Mouse (Mus musculus) stomach, embryonic 16.5 days (tissue): Measurements from ENCODE around the gene Hmg20b. TPM values are rescaled to one million over a fixed set of nuclear protein-coding genes. Genes with fewer than 3 reads are reported as not detected.

ENCODE experiments used
- ATAC-seq: fragments of 200-750 bp; cut with Nextera tagmentation; 2 replicates; pipeline ENCODE4 v1.8.0; 2017; ENCODE audit warnings: moderate number of reproducible peaks, moderate TSS enrichment; ENCODE audit not compliant: insufficient read depth, low FRiP score
- H3K27ac ChIP-seq: fragments of 300-500 bp; sonication (generic); 2 replicates; pipeline ENCODE4 v1.5.1; 2014; ENCODE audit warnings: low read length
- H3K27me3 ChIP-seq: fragments of 300-500 bp; sonication (generic); 2 replicates; pipeline ENCODE4 v1.6.1; 2014; ENCODE audit warnings: low read length, control low read depth, mixed read lengths; ENCODE audit not compliant: control insufficient read depth, insufficient read depth
- H3K36me3 ChIP-seq: fragments of 300-500 bp; sonication (generic); 2 replicates; pipeline ENCODE4 v1.6.1; 2014; ENCODE audit warnings: low read length; ENCODE audit not compliant: control insufficient read depth, insufficient read depth
- H3K4me1 ChIP-seq: fragments of 300-500 bp; sonication (generic); 2 replicates; pipeline ENCODE4 v1.6.1; 2014; ENCODE audit warnings: low read length, control low read depth, mixed read lengths; ENCODE audit not compliant: control insufficient read depth, insufficient read depth
- H3K4me2 ChIP-seq: fragments of 300-500 bp; sonication (generic); 2 replicates; pipeline ENCODE4 v1.6.1; 2014; ENCODE audit warnings: low read depth, low read length, mixed read lengths
- H3K4me3 ChIP-seq: fragments of 300-500 bp; sonication (generic); replicated peaks from 2 replicates; pipeline ENCODE4 v1.5.1; 2014; ENCODE audit warnings: mild to moderate bottlenecking, low read length
- H3K9ac ChIP-seq: fragments of 300-500 bp; sonication (generic); 2 replicates; pipeline ENCODE4 v1.6.1; 2014; ENCODE audit warnings: low read length
- H3K9me3 ChIP-seq: fragments of 300-500 bp; sonication (generic); replicated peaks from 2 replicates; pipeline ENCODE4 v1.6.1; 2016; ENCODE audit warnings: low read length, control low read depth; ENCODE audit not compliant: control insufficient read depth
- WGBS: fragments of 180-500 bp; shearing (Covaris S2); extraction: QIAGEN DNeasy Blood & Tissue Kit; methylation state at CpG from one replicate; pipeline ENCODE4 v1.1.7; 2014; 5-methylcytosine and 5-hydroxymethylcytosine counted together
- polyA plus RNA-seq: library from polyadenylated mRNA; unstranded; fragments of >200 nt; fragmentation: Nextera tagmentation; extraction: Ambion mirVana; gene quantifications from 2 replicates; pipeline ENCODE4 v1.2.1, GENCODE M21; 2015

Hmg20b gene
- 67.7 and 70.2 TPM in 2 replicates for polyA plus RNA-seq

DNA sequence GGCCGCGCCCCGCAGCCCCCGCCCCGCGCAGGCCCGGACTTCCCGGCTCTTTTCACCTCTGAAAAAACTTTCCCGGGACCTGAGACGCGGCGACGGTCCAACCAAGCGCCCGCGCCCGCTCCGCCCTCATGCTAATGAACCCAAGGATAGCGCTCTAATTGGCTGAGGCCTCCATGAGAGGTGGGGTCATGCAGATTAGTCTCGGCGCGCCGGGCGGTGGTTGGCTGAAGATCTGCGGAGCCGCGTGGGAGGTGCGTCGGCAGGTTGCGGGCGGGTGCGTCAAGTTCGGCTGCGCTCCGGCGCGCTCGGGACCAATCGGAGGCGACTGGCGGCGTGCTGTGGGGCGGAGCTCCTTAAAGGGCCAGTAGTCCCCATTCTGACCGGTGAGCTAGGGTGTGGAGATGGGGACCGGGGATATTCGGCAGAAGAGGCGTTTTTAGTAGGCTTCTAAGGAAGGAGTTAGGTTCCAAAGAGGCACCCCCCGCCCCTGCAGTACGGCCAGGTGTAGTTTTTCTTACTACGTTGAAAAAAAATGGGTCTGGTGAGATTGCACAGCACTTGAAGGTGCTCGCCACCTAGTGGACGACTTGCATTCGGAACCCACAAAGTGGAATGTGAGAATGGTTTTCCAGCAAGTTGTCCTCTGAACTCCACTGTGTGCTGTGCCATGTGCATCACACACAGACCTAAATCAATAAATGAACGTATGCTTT lies at the start of gene Hmg20b:
Gene Hmg20b, minus strand, starts transcription at position 130 of the 713 bp plus-strand sequence.
- Histone ChIP-seq H3K9me3 (no peaks in the 10 kb centered on the region), H3K27ac (peak within 1 kb of the TSS; percentile 88), H3K4me3 (peak within 1 kb of the TSS; percentile 79), H3K27me3 (no peaks in the 10 kb centered on the region), H3K9ac (peak within 1 kb of the TSS; percentile 95), H3K4me2 (peak within 1 kb of the TSS; percentile 94), H3K36me3 (peaks cover 12% of the 10 kb centered on the region; the same call in 1 of the 2 replicates), H3K4me1 (peaks cover 31% of the 10 kb centered on the region)
- ATAC-seq: peak; percentile 95
- WGBS: under 1% methylated on average over 54 of the region's 54 CpGs

DNA sequence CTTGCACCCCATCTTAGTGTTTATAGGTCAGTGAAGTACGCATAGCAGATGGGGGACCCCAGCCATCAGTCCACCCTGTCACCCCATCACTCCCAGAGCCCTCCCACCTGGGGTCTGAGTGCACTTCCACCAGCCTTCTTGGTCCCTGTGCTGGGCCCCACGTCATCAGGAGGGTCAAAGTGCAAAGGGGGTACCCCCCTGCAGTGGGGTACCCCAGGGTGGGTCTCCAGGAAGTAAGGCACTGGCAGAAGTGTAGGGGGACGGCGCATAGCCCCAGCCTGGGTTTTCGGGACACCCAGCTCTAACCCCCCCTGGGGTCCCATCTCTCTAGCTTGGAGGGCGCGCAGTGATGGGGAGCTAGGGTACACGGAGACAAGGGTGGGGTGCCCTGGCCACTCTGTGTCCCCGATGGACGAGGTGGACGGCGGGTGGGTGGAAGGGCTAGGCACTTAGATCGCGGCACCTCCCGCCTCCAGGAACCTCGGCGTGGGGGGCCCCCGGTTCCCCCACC lies 49.6 kb upstream of the Hmg20b start:
- WGBS: 77% methylated on average over 18 of the region's 18 CpGs
- no peak for ATAC-seq
- Histone ChIP-seq H3K4me1 (peaks cover 26% of the 10 kb centered on the region), H3K27me3 (no peaks in the 10 kb centered on the region), H3K4me3 (no peak overlapping the region), H3K4me2 (no peak overlapping the region), H3K9me3 (no peaks in the 10 kb centered on the region), H3K36me3 (peaks cover 7% of the 10 kb centered on the region; the same call in 1 of the 2 replicates), H3K27ac (no peak overlapping the region), H3K9ac (no peak overlapping the region)

DNA sequence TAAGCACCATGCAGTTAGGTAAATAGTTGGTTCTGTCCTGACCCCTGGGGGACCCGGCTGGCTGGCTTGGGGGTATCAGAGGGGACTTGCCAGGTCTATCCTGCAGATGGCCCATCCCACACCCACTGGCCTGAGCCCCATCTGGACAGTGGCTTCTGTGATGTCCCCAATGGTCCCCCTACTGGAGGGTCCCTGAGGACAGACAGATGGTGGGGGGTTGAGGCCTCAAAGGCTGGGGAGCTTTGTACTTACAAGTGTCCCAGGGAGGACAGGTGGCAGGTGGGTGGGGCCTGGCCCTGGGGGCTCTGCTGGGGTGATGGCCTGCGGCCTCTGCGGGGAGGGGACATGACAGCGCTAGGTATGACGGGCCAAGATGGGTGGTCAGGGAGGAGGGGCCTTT lies 49.0 kb upstream of the Hmg20b start:
- H3K9me3 ChIP-seq: no peaks in the 10 kb centered on the region
- no peak overlapping the region for H3K4me2 ChIP-seq
- peaks cover 7% of the 10 kb centered on the region; the same call in 1 of the 2 replicates for H3K36me3 ChIP-seq
- no peak overlapping the region for H3K9ac ChIP-seq
- ATAC-seq: no peak
- 60% methylated on average over 5 of the region's 5 CpGs for WGBS
- H3K4me3 ChIP-seq: no peak overlapping the region
- H3K4me1 ChIP-seq: peaks cover 26% of the 10 kb centered on the region
- no peaks in the 10 kb centered on the region for H3K27me3 ChIP-seq
- no peak overlapping the region for H3K27ac ChIP-seq

DNA sequence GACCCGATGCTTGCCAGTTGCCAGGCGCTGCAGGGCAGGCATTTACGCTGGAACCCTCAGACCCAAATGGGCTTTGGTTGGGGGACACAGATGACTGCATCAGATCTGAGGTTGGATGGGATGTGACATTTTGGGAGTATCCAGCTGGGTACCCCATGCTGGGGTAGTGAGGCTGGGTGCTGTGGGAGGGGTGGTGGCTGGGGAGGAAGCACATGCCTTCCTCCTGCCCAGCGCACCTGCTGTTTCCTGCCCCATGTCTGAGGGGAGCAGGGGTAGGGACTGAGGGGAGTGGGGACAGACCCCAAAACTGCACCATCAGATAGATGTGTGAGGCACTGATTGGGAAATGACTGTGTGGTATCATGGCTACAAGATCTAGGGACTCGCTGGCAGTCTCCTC lies 46.5 kb upstream of the Hmg20b start:
- H3K27ac ChIP-seq: no peak overlapping the region
- H3K9me3 ChIP-seq: no peaks in the 10 kb centered on the region
- 0 out of 2 replicates have a peak overlapping the region, but pooled peaks have one; percentile 26 for H3K9ac ChIP-seq

DNA sequence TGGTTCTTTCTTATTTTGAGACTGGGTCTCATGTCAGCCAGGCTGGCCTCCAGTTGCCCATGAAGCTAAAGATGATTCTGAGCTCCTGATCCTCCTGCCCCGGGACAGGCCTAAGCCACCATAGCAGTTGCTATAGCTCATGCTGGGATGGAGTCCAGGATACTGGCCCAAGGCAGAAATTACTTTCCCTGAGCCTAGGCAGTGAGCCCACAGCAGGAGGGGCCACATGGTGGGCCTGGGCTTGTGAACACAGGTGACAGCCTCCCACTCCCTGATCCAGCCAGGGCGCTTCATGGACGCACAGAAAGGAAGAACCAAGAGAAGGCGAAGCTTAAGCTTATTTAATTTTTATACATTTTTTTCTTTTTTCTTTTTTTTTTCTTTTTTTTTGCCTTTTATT lies 45.6 kb upstream of the Hmg20b start:
- ATAC-seq: no peak

More for the DNA sequence above, 46.5 kb upstream of the Hmg20b start:
- Histone ChIP-seq H3K4me3 (no peak overlapping the region), H3K4me2 (no peak overlapping the region), H3K27me3 (no peaks in the 10 kb centered on the region), H3K36me3 (peaks cover 7% of the 10 kb centered on the region; the same call in 1 of the 2 replicates), H3K4me1 (peaks cover 21% of the 10 kb centered on the region)
- no peak for ATAC-seq
- 84% methylated on average over 5 of the region's 5 CpGs for WGBS

DNA sequence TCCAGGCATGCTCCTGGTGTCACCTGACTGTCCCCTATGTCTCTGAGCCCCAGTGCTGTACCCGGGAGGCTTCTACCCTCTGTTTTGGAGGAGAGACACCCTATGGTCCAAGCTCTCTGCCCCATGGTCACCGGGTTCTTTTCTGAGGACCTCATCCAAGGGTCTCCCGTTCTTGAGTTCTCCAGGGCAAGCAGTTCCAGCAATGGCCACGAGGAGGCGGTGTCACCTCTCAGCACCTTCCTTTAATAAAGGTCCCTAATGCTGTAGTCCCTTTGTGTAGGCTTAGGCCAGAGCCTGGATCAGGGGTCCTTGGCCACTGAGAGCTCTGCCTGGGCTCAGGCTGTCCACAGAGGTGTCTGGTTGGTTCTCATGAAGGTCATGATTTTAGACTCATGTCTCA lies 44.8 kb upstream of the Hmg20b start:
- peaks cover 7% of the 10 kb centered on the region; the same call in 1 of the 2 replicates for H3K36me3 ChIP-seq
- 14% methylated on average over 5 of the region's 5 CpGs for WGBS
- H3K27ac ChIP-seq: no peak overlapping the region
- H3K9ac ChIP-seq: no peak overlapping the region
- H3K27me3 ChIP-seq: no peaks in the 10 kb centered on the region
- peaks cover 15% of the 10 kb centered on the region for H3K4me1 ChIP-seq
- no peaks in the 10 kb centered on the region for H3K9me3 ChIP-seq
- no peak overlapping the region for H3K4me2 ChIP-seq
- ATAC-seq: no peak
- no peak overlapping the region for H3K4me3 ChIP-seq

More for the DNA sequence above, 45.6 kb upstream of the Hmg20b start:
- Histone ChIP-seq H3K4me1 (peaks cover 15% of the 10 kb centered on the region), H3K36me3 (peaks cover 7% of the 10 kb centered on the region; the same call in 1 of the 2 replicates), H3K27ac (no peak overlapping the region), H3K9ac (no peak overlapping the region), H3K9me3 (no peaks in the 10 kb centered on the region), H3K27me3 (no peaks in the 10 kb centered on the region), H3K4me2 (no peak overlapping the region), H3K4me3 (no peak overlapping the region)
- 91% methylated on average over 4 of the region's 4 CpGs for WGBS

DNA sequence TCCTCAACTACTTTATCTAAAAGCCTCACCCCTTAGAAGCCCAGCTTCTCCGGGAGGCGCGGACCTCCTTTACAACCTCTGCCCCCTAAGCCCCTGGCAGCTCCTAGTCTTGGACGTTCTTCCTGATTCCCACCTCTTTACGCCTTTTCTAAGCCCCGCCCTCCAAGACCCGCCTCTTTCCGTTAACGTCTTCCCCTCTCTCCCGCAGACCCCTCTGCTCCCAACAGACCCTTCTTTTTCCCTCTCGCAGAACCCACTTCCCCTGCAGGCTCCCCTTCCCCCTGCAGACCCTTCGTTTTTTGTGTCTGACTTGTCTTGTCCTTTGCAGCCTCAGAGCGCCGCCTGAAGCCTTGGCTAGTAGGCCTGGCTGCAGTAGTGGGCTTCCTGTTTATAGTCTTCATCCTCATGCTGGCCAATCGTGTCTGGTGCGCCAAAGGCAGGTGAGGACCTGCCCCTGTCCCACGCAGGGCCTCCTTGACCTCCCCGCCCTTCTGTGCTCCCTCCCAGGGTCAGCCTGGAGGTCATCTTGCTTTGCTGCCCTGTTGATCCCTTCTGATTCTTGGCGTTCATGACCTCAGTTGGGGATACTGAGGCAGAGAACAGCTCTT lies 43.3 kb upstream of the Hmg20b start:
- 5% methylated on average over 19 of the region's 19 CpGs for WGBS
- Histone ChIP-seq H3K36me3 (no peaks in the 10 kb centered on the region), H3K9ac (peak overlapping the region; percentile 77), H3K27me3 (no peaks in the 10 kb centered on the region), H3K27ac (peak overlapping the region; percentile 71), H3K9me3 (no peaks in the 10 kb centered on the region), H3K4me3 (peak overlapping the region; percentile 47), H3K4me2 (peak overlapping the region; percentile 71), H3K4me1 (peaks cover 22% of the 10 kb centered on the region)
- no peak for ATAC-seq

DNA sequence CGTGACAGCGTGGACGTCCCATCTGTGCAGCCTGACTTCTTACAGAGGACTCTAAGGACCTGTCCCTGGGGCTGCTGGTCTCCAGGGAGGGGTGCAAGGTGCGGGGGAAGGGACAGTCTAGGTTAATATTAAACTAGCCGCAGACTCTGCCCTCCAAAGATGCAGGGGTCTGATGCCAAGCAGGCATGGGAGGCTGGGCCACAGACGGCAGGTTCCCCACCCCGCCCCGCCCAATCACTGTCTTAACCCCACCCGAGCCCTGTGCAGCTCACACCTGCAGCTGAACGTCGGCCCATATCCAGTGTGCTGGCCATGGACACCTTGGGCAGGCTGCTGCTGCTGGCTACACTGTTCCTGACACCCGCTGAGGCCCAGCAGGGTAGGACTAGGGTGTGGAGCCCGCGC lies 42.5 kb upstream of the Hmg20b start, which contains the start of gene Smim24:
Gene Smim24, plus strand, starts transcription at position 271 of the 405 bp plus-strand sequence.
- peaks cover 2% of the 10 kb centered on the region; the same call in 1 of the 2 replicates for H3K36me3 ChIP-seq
- H3K27ac ChIP-seq: peak within 1 kb of the TSS; percentile 71
- 56% methylated on average over 14 of the region's 14 CpGs for WGBS
- H3K9me3 ChIP-seq: no peaks in the 10 kb centered on the region
- peak; percentile 37 for ATAC-seq
- H3K4me3 ChIP-seq: peak within 1 kb of the TSS; percentile 47
- peak within 1 kb of the TSS; percentile 71 for H3K4me2 ChIP-seq
- H3K4me1 ChIP-seq: peaks cover 22% of the 10 kb centered on the region
- H3K9ac ChIP-seq: peak within 1 kb of the TSS; percentile 77
- no peaks in the 10 kb centered on the region for H3K27me3 ChIP-seq

DNA sequence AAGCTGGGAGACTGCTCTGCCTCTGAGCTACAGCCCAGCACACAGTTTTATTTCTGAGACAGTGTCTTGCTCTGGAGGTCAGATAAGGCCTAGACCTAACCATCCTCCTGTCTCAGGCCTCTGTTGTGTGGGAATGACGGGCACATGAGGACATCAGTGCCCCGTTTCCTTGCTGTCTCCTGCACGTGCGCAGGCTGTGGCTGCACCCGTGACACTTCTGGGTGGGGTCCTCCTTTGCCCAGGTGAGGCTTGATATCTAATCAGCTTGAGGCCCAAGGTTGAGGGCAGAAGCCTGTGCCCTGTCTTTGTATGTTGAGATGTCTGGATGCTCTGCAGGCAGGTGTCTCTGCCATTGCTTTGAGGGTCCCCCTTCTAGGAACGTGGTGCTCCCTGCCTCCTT lies 42.0 kb upstream of the Hmg20b start:
- Histone ChIP-seq H3K36me3 (peaks cover 6% of the 10 kb centered on the region; the same call in 1 of the 2 replicates), H3K9me3 (no peaks in the 10 kb centered on the region), H3K4me3 (no peak overlapping the region), H3K27ac (peak overlapping the region; percentile 71; the same call in 1 of the 2 replicates), H3K9ac (peak overlapping the region; percentile 77; the same call in 1 of the 2 replicates), H3K27me3 (no peaks in the 10 kb centered on the region), H3K4me2 (peak overlapping the region; percentile 71; the same call in 1 of the 2 replicates), H3K4me1 (peaks cover 22% of the 10 kb centered on the region)
- ATAC-seq: 0 out of 2 replicates have a peak, but pooled peaks have one; percentile 18
- 66% methylated on average over 6 of the region's 6 CpGs for WGBS
